Mouse (Mus musculus): ENCODE measurements at regions not wholly inside any gene's neighbourhood (a gene's known extent, or its start where the extent isn't known, plus 50 kb on each side); places are given as distances from the start of the nearest gene placed in this dataset.

DNA sequence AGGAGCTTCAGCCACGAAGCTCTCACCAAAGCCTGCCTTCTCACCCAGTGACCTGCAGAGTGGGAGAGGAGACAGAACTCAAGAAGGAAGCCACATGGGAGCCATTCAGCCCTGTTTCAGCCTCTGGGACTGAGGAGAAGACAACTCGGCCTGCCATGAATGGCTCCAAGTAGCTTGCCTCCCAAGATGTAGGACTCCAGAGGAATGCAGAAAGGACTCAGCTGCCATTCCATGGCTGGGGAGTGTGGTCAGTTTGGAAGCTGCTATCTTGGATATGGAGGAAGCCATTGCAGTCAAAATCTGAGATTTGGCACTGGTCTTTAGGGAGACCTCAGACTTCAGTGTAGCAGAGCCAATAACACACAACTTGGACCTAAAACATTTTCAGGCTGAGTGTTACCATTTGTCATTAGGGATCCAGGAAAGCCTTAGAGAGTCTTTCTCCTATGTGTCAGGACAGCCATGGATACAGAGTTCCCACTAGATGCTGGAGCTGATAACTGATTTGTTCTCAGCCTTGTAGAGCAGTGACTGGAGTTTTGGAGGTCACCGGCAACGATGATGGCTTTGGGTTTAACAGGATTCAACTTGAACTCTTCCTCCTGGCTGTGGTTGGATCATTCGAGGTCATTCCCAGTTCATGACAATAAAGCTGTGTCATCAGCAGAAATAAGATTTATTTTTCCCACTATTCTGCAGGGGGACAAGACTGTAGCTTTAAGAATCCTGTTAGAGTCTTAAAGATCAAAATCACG, 130.1 kb downstream of the Ackr3 start:
- TF ChIP-seq ZNF384 (IDR thresholded peaks at IDR 0.05; ENCODE audit: low read depth, low read length) = no peak
- TF ChIP-seq CHD2 (IDR thresholded peaks at IDR 0.05; ENCODE audit: low read depth, low read length) = no peak
- no peak for TF ChIP-seq HCFC1 (IDR thresholded peaks at IDR 0.05; ENCODE audit: borderline replicate concordance, insufficient read depth, low read length)
- no peak for TF ChIP-seq MAFK (IDR thresholded peaks at IDR 0.05; ENCODE audit: insufficient read depth, low read depth, low read length)
- no peak for TF ChIP-seq ZC3H11A (IDR thresholded peaks at IDR 0.05; ENCODE audit: borderline replicate concordance, low read depth, low read length)
